In the genomic region with DNA sequence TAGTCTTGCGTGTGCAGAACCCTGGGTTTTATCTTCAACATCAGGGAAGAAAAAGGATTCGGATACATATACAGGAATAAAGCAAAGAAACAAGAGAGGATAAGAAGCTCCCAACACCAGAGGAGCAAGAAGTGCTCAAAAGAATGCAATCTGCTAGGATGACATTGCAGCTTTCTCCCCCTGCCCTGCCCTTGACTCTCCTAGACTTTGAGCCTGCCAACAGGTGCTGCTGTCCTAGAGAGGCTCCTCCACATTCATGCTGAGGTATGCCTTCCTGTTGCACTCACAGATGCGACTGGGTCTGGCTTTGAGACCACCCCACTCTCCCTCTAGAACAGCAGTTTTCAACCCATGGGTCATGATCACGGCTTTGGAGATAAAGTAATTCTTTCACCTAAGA, we compare ENCODE assay signal across 13 mouse cellular contexts.
A peak's percentile ranks its signal among the peaks of the same experiment; 100 is the strongest.
DNase-seq lines count a peak whose midpoint lies in the region; ATAC-seq and TF ChIP-seq lines count a peak whose summit lies in the region.
"Had no signal": no experiment of that assay in that cellular context is flagged by ENCODE, and none has a peak within 500 bp of the region (broad histone marks: within the 10 kb centered on the region; RNA-seq: fewer than 3 reads in every experiment).

No protein-coding gene starts in this region.

- H3K4me1 ChIP-seq in heart, postnatal 0 days (ENCODE audit: control insufficient read depth, insufficient read depth) = peaks cover 59% of the 10 kb centered on the region
- peaks cover 57% of the 10 kb centered on the region for H3K4me1 ChIP-seq in midbrain, embryonic 11.5 days (ENCODE audit: control insufficient read depth, insufficient read depth, low read length)
- peaks cover 52% of the 10 kb centered on the region for H3K4me1 ChIP-seq in midbrain, embryonic 15.5 days

- TF ChIP-seq EP300 in heart, postnatal 0 days (IDR thresholded peaks at IDR 0.05; ENCODE audit: low read depth) = no peak

- no peaks in the 10 kb centered on the region for H3K27me3 ChIP-seq in heart, postnatal 0 days (ENCODE audit: control insufficient read depth, insufficient read depth, low read length)
- H3K27me3 ChIP-seq in midbrain, embryonic 11.5 days (ENCODE audit: control insufficient read depth, insufficient read depth, low read length) = no peaks in the 10 kb centered on the region
- H3K27me3 ChIP-seq in midbrain, embryonic 15.5 days (replicated peaks) = no peaks in the 10 kb centered on the region
- H3K27me3 ChIP-seq: Patski had no signal

- H3K36me3 ChIP-seq in heart, postnatal 0 days (replicated peaks; ENCODE audit: control insufficient read depth, insufficient read depth, low read length) = no peaks in the 10 kb centered on the region
- H3K36me3 ChIP-seq in midbrain, embryonic 11.5 days (ENCODE audit: control insufficient read depth, insufficient read depth, low read length) = 0 out of 2 replicates have a peak, but pooled peaks cover 2% of the 10 kb centered on the region
- no peaks in the 10 kb centered on the region for H3K36me3 ChIP-seq in midbrain, embryonic 15.5 days (replicated peaks)

- no peak for TF ChIP-seq CTCF in heart, postnatal 0 days (IDR thresholded peaks at IDR 0.05; ENCODE audit: low read depth)

- no peak for ATAC-seq in heart, postnatal 0 days (ENCODE audit: insufficient read depth, low read depth)
- ATAC-seq in midbrain, embryonic 11.5 days (ENCODE audit: low FRiP score) = no peak
- ATAC-seq in midbrain, embryonic 15.5 days (replicated peaks) = no peak
- ATAC-seq: Patski had no signal

- no peak overlapping the region for H3K4me3 ChIP-seq in heart, postnatal 0 days (ENCODE audit: low read depth, low read length)
- no peak overlapping the region for H3K4me3 ChIP-seq in midbrain, embryonic 11.5 days (ENCODE audit: low read depth, low read length)
- H3K4me3 ChIP-seq in midbrain, embryonic 15.5 days = no peak overlapping the region

- intact Hi-C loops in heart, postnatal 14 days (cut with DNase I) = loop anchor here (2.0 to 5.0 kb wide), 2 partner anchors 71 to 95 kb away; no protein-coding TSS in a partner anchor

- DNase-seq in heart, postnatal 0 days (ENCODE audit: low spot score) = no peak
- DNase-seq in heart, postnatal 14 days = no peak
- no peak for DNase-seq in midbrain, embryonic 11.5 days (ENCODE audit: low spot score, missing footprints)
- peak; percentile 55 for DNase-seq in ZHBTc4 (ENCODE audit: low read depth, low spot score)
- DNase-seq in thymus, postnatal 0 days (ENCODE audit: low spot score) = peak; percentile 64
- DNase-seq in frontal cortex, adult 2 months (ENCODE audit: extremely low spot score in 1 of 2, low spot score in 1 of 2) = no peak
- DNase-seq in ovary, postnatal 14 days (ENCODE audit: low spot score) = no peak
- DNase-seq: adrenal gland, postnatal 25 days; cerebellum, adult 9-11 months; left cerebral cortex, postnatal 4 days; lung, postnatal 14 days had no signal

- 59% methylated on average over 4 of the region's 4 CpGs for WGBS in heart, postnatal 0 days
- 85% methylated on average over 4 of the region's 4 CpGs for WGBS in midbrain, embryonic 11.5 days
- WGBS in midbrain, embryonic 15.5 days = 79% methylated on average over 4 of the region's 4 CpGs

- peak overlapping the region; percentile 60 for H3K27ac ChIP-seq in heart, postnatal 0 days (ENCODE audit: low read depth)
- H3K27ac ChIP-seq in midbrain, embryonic 11.5 days (ENCODE audit: low read depth, low read length) = peak overlapping the region; percentile 9; the same call in 1 of the 2 replicates
- H3K27ac ChIP-seq in midbrain, embryonic 15.5 days = no peak overlapping the region

- no peaks in the 10 kb centered on the region for H3K9me3 ChIP-seq in heart, postnatal 0 days (replicated peaks; ENCODE audit: control insufficient read depth, low read length)
- no peaks in the 10 kb centered on the region for H3K9me3 ChIP-seq in midbrain, embryonic 11.5 days (ENCODE audit: control insufficient read depth, low read length)
- no peaks in the 10 kb centered on the region for H3K9me3 ChIP-seq in midbrain, embryonic 15.5 days

- no peak overlapping the region for H3K9ac ChIP-seq in heart, postnatal 0 days (replicated peaks; ENCODE audit: low read depth, low read length)
- H3K9ac ChIP-seq in midbrain, embryonic 11.5 days (ENCODE audit: low read length) = no peak overlapping the region
- H3K9ac ChIP-seq in midbrain, embryonic 15.5 days = no peak overlapping the region

- H3K4me2 ChIP-seq in heart, postnatal 0 days (ENCODE audit: low read depth, low read length) = no peak overlapping the region
- no peak overlapping the region for H3K4me2 ChIP-seq in midbrain, embryonic 11.5 days
- H3K4me2 ChIP-seq in midbrain, embryonic 15.5 days = no peak overlapping the region

Comparison
In these comparisons a context has a peak if more than half of its experiments do, and no peak if none do; other contexts are left out.
1. DNase-seq: peak in ZHBTc4 (single experiment) and thymus, postnatal 0 days (single experiment); none in heart, postnatal 0 days (single experiment), heart, postnatal 14 days (0 of 2), midbrain, embryonic 11.5 days (single experiment), frontal cortex, adult 2 months (0 of 2) and ovary, postnatal 14 days (single experiment).